Mouse (Mus musculus): ENCODE measurements around the gene Aldh18a1.

DNA sequence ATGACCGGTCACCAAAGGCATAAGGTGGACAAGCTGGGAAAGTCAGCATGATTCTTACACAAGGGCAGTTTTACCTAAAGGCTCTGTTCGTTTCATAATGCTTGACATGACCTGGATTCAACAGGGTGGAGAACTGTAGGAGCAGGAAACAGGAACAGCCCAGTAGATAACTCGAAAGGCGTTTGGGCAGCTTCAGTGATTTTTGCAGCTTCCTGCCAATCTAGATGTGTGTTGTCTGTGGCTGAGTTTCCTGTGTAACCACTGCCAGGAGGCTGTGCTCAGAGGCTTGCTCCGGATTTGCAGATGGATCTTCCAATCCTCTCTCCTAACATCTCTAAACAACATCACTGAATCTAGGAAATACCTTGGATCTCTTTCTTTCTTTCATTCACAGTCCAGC lies 55.7 kb downstream of the Aldh18a1 start:
- TF ChIP-seq MAZ (IDR thresholded peaks at IDR 0.05; ENCODE audit: low read depth, low read length) (no peak), RCOR1 (conservative IDR thresholded peaks at IDR 0.05; ENCODE audit: low read depth, low read length) (no peak), ZNF384 (IDR thresholded peaks at IDR 0.05; ENCODE audit: low read depth, low read length) (no peak), TBP (conservative IDR thresholded peaks at IDR 0.05; ENCODE audit: low read depth, low read length) (no peak)

All from CH12.LX (cell line).